Comparison of ENCODE assay signal across 9 mouse cellular contexts in the genomic region with DNA sequence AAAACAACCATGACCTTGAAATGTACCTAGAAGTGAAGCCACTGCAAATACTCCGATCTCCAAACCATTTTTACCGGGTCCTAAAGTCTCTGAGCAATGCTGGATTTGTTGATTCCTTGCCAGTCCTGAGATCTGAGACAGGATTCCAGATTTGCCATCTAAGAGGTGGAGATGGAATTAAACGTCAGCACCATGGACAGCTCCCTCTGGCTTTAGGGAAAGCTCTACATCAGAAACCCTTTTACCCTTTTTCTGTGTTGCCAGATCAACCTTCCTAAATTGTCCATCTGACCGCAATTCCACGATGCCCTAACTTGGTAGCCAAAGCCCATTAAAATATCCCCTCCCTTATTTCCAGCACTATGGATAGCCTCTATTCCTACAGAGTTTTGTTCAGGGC. TPM values are rescaled to one million over a fixed set of nuclear protein-coding genes. Genes with fewer than 3 reads are reported as not detected.
DNase-seq lines count a peak whose midpoint lies in the region; ATAC-seq lines count a peak whose summit lies in the region.
"Had no signal": no experiment of that assay in that cellular context is flagged by ENCODE, and none has a peak within 500 bp of the region (broad histone marks: within the 10 kb centered on the region; RNA-seq: fewer than 3 reads in every experiment).

No protein-coding gene starts in this region.

- H3K4me3 ChIP-seq in midbrain, embryonic 11.5 days (ENCODE audit: low read depth, low read length): no peak overlapping the region
- no peak overlapping the region for H3K4me3 ChIP-seq in midbrain, embryonic 16.5 days (ENCODE audit: low read depth, low read length)
- H3K4me3 ChIP-seq in intestine, embryonic 16.5 days (ENCODE audit: low read length): no peak overlapping the region

- H3K36me3 ChIP-seq in midbrain, embryonic 11.5 days (ENCODE audit: control insufficient read depth, insufficient read depth, low read length): no peaks in the 10 kb centered on the region
- no peaks in the 10 kb centered on the region for H3K36me3 ChIP-seq in midbrain, embryonic 16.5 days (ENCODE audit: control insufficient read depth, insufficient read depth, low read length)
- no peaks in the 10 kb centered on the region for H3K36me3 ChIP-seq in intestine, embryonic 16.5 days (ENCODE audit: control insufficient read depth, insufficient read depth, low read length)

- no peaks in the 10 kb centered on the region for H3K4me1 ChIP-seq in midbrain, embryonic 11.5 days (ENCODE audit: control insufficient read depth, insufficient read depth, low read length)
- no peaks in the 10 kb centered on the region for H3K4me1 ChIP-seq in midbrain, embryonic 16.5 days (ENCODE audit: control insufficient read depth, insufficient read depth, low read length)
- H3K4me1 ChIP-seq in intestine, embryonic 16.5 days (ENCODE audit: control insufficient read depth, insufficient read depth, low read length): peaks cover 5% of the 10 kb centered on the region; the same call in 1 of the 2 replicates

- DNase-seq in adrenal gland, adult (ENCODE audit: inconsistent age in 2 of 2, low spot score in 1 of 2): peak; percentile 32 to 84
- DNase-seq in adrenal gland, adult 8-10 months: no peak
- peak; percentile 92 for DNase-seq in midbrain, embryonic 11.5 days (ENCODE audit: low spot score, missing footprints)
- DNase-seq in forelimb bud, embryonic 11.5 days (ENCODE audit: low read depth, low spot score): peak; percentile 89
- peak; percentile 84 for DNase-seq in mesoderm, embryonic 11.5 days (ENCODE audit: low read depth, low spot score)
- no peak for DNase-seq in frontal cortex, postnatal 25 days (ENCODE audit: low spot score in 2 of 2)

- no peak overlapping the region for H3K4me2 ChIP-seq in midbrain, embryonic 11.5 days
- no peak overlapping the region for H3K4me2 ChIP-seq in midbrain, embryonic 16.5 days (ENCODE audit: low read length)
- no peak overlapping the region for H3K4me2 ChIP-seq in intestine, embryonic 16.5 days (ENCODE audit: low read depth, low read length)

- 26% methylated on average over 5 of the region's 5 CpGs for WGBS in midbrain, embryonic 11.5 days
- 14% methylated on average over 5 of the region's 5 CpGs for WGBS in midbrain, embryonic 16.5 days
- WGBS in intestine, embryonic 16.5 days: 12% methylated on average over 5 of the region's 5 CpGs

- no peak overlapping the region for H3K27ac ChIP-seq in midbrain, embryonic 11.5 days (ENCODE audit: low read depth, low read length)
- no peak overlapping the region for H3K27ac ChIP-seq in midbrain, embryonic 16.5 days (ENCODE audit: low read length)
- no peak overlapping the region for H3K27ac ChIP-seq in intestine, embryonic 16.5 days (ENCODE audit: low read length)

- no peaks in the 10 kb centered on the region for H3K27me3 ChIP-seq in midbrain, embryonic 11.5 days (ENCODE audit: control insufficient read depth, insufficient read depth, low read length)
- H3K27me3 ChIP-seq in midbrain, embryonic 16.5 days (ENCODE audit: control insufficient read depth, insufficient read depth, low read depth, low read length): peaks cover 5% of the 10 kb centered on the region
- H3K27me3 ChIP-seq in intestine, embryonic 16.5 days (replicated peaks; ENCODE audit: control insufficient read depth, insufficient read depth, low read length): no peaks in the 10 kb centered on the region

- no peak overlapping the region for H3K9ac ChIP-seq in midbrain, embryonic 11.5 days (ENCODE audit: low read length)
- H3K9ac ChIP-seq in midbrain, embryonic 16.5 days (ENCODE audit: low read depth, low read length): no peak overlapping the region
- H3K9ac ChIP-seq in intestine, embryonic 16.5 days (ENCODE audit: low read depth, low read length): no peak overlapping the region

- ATAC-seq in midbrain, embryonic 11.5 days (ENCODE audit: low FRiP score): no peak
- ATAC-seq in midbrain, embryonic 16.5 days: no peak
- ATAC-seq in intestine, embryonic 16.5 days: no peak

- H3K9me3 ChIP-seq in midbrain, embryonic 11.5 days (ENCODE audit: control insufficient read depth, low read length): no peaks in the 10 kb centered on the region
- H3K9me3 ChIP-seq in midbrain, embryonic 16.5 days (replicated peaks; ENCODE audit: control insufficient read depth, low read length, poor library complexity, severe bottlenecking): no peaks in the 10 kb centered on the region
- H3K9me3 ChIP-seq in intestine, embryonic 16.5 days (ENCODE audit: control insufficient read depth, low read length): no peaks in the 10 kb centered on the region

RNA-seq across cellular contexts. Expression of a gene that starts 8.8 kb away (rescaled TPM):
- 100 to 1,000 TPM in 2 of 4 experiments, 10 to 100 TPM in 2; 80.9 to 113 (median 100) TPM for total RNA-seq in adrenal gland, adult 8-10 months (2022)
- 42.8 and 46.4 TPM in 2 replicates for polyA plus RNA-seq in midbrain, embryonic 11.5 days (2014; fragmentation: Nextera tagmentation; extraction: Ambion mirVana)
- 17.3 and 17.6 TPM in 2 replicates for polyA plus RNA-seq in midbrain, embryonic 16.5 days (2015; fragmentation: Nextera tagmentation; extraction: Ambion mirVana)
- 32.9 and 33.3 TPM in 2 replicates for polyA plus RNA-seq in intestine, embryonic 16.5 days (2015; fragmentation: Nextera tagmentation; extraction: Ambion mirVana)

RNA-seq across cellular contexts. Expression of a gene that starts 52.1 kb away (rescaled TPM):
- 1 to 10 TPM; 2.0 to 4.9 (median 2.4) TPM for total RNA-seq in adrenal gland, adult 8-10 months (2022)
- 0.41 TPM in 1 of 2 replicates, not detected in the other for polyA plus RNA-seq in midbrain, embryonic 11.5 days (2014; fragmentation: Nextera tagmentation; extraction: Ambion mirVana)
- 0.46 and 0.72 TPM in 2 replicates for polyA plus RNA-seq in midbrain, embryonic 16.5 days (2015; fragmentation: Nextera tagmentation; extraction: Ambion mirVana)
- polyA plus RNA-seq in intestine, embryonic 16.5 days (2015; fragmentation: Nextera tagmentation; extraction: Ambion mirVana): 0.23 and 0.34 TPM in 2 replicates
- polyA plus RNA-seq: C2C12 had no signal

RNA-seq across cellular contexts. Expression of a gene that starts 55.9 kb away (rescaled TPM):
- total RNA-seq in adrenal gland, adult 8-10 months (2022): 10 to 100 TPM; 58.4 to 89.8 (median 74.5) TPM
- polyA plus RNA-seq in midbrain, embryonic 11.5 days (2014; fragmentation: Nextera tagmentation; extraction: Ambion mirVana): 42.3 and 50.9 TPM in 2 replicates
- 37.1 and 38.6 TPM in 2 replicates for polyA plus RNA-seq in midbrain, embryonic 16.5 days (2015; fragmentation: Nextera tagmentation; extraction: Ambion mirVana)
- polyA plus RNA-seq in intestine, embryonic 16.5 days (2015; fragmentation: Nextera tagmentation; extraction: Ambion mirVana): 47.5 and 52.8 TPM in 2 replicates

Comparison
In these comparisons a context has a peak if more than half of its experiments do, and no peak if none do; other contexts are left out.
1. DNase-seq: peak in adrenal gland, adult (2 of 2), midbrain, embryonic 11.5 days (single experiment), forelimb bud, embryonic 11.5 days (single experiment) and mesoderm, embryonic 11.5 days (single experiment); none in adrenal gland, adult 8-10 months (single experiment) and frontal cortex, postnatal 25 days (0 of 2).